Mouse (Mus musculus) heart, embryonic 14.5 days (tissue): ENCODE results near the gene Pcid2. TPM values are rescaled to one million over a fixed set of nuclear protein-coding genes. Genes with fewer than 3 reads are reported as not detected.
"Not testable (repeated sequence)": the region's sequence is repeated elsewhere in the genome, so short reads cannot be mapped to it uniquely, and the experiment has no call there.

Experiments
- ATAC-seq: fragments of 200-750 bp; cut with Nextera tagmentation; 2 replicates; pipeline ENCODE4 v1.8.0; 2017; ENCODE audit warnings: low read depth, moderate TSS enrichment; ENCODE audit not compliant: insufficient number of reproducible peaks, insufficient read depth, low FRiP score
- H3K27ac ChIP-seq, 2 experiments: fragments of 200-500 bp in 1 of 2; fragments of 300-500 bp in 1 of 2; sonication (generic) in 1 of 2; replicated peaks in 1 of 2; 2 replicates each; pipeline ENCODE4 v1.5.1; 2012 to 2014; ENCODE audit warnings: low read depth in 2 of 2, low read length in 2 of 2, control low read depth in 1 of 2, mild to moderate bottlenecking in 1 of 2, mixed read lengths in 1 of 2; ENCODE audit not compliant: control insufficient read depth in 1 of 2, insufficient read depth in 1 of 2
- H3K27me3 ChIP-seq: fragments of 300-500 bp; sonication (generic); 2 replicates; pipeline ENCODE4 v1.6.1; 2014; ENCODE audit warnings: mild to moderate bottlenecking, low read length, control low read depth; ENCODE audit not compliant: control insufficient read depth, insufficient read depth
- H3K36me3 ChIP-seq: fragments of 300-500 bp; sonication (generic); 2 replicates; pipeline ENCODE4 v1.6.1; 2014; ENCODE audit warnings: mild to moderate bottlenecking, control low read depth, low read length, mixed read lengths; ENCODE audit not compliant: control insufficient read depth, insufficient read depth
- H3K4me1 ChIP-seq, 2 experiments: fragments of 200-500 bp in 1 of 2; fragments of 300-500 bp in 1 of 2; sonication (generic) in 1 of 2; 2 replicates each; pipeline ENCODE4 v1.6.1; 2012 to 2014; ENCODE audit warnings: low read length in 2 of 2, control low read depth in 1 of 2, mixed read lengths in 1 of 2; ENCODE audit not compliant: control insufficient read depth in 2 of 2, insufficient read depth in 2 of 2
- H3K4me2 ChIP-seq: fragments of 300-500 bp; sonication (generic); 2 replicates; pipeline ENCODE4 v1.6.1; 2014; ENCODE audit warnings: mild to moderate bottlenecking, low read length
- H3K4me3 ChIP-seq, 2 experiments: fragments of 200-500 bp in 1 of 2; fragments of 300-500 bp in 1 of 2; sonication (generic) in 1 of 2; 2 replicates each; pipeline ENCODE4 v1.5.1; 2012 to 2014; ENCODE audit warnings: low read length in 2 of 2, mild to moderate bottlenecking in 2 of 2, control low read depth in 1 of 2, low read depth in 1 of 2, moderate library complexity in 1 of 2; ENCODE audit not compliant: control insufficient read depth in 1 of 2, insufficient read depth in 1 of 2
- H3K9ac ChIP-seq: fragments of 300-500 bp; sonication (generic); 2 replicates; pipeline ENCODE4 v1.6.1; 2014; ENCODE audit warnings: mild to moderate bottlenecking, low read length
- H3K9me3 ChIP-seq: fragments of 300-500 bp; sonication (generic); 2 replicates; pipeline ENCODE4 v1.6.1; 2016; ENCODE audit warnings: low read length, control low read depth; ENCODE audit not compliant: control insufficient read depth
- WGBS: fragments of 180-500 bp; shearing (Covaris S2); extraction: QIAGEN DNeasy Blood & Tissue Kit; methylation state at CpG from one replicate; pipeline ENCODE4 v1.1.7; 2014; 5-methylcytosine and 5-hydroxymethylcytosine counted together
- polyA plus RNA-seq: library from polyadenylated mRNA; unstranded; fragments of >200 nt; fragmentation: Nextera tagmentation; extraction: Ambion mirVana; gene quantifications from 2 replicates; pipeline ENCODE4 v1.2.1, GENCODE M21; 2014

Pcid2 gene
- polyA plus RNA-seq, 1 experiment from 2014 or later: 23.2 TPM

GRCm38 (mm10) chr8:13139641-13140182 is 34.5 kb upstream of the Pcid2 start:
- no peaks in the 10 kb centered on the region for H3K4me1 ChIP-seq
- no peak overlapping the region for H3K27ac ChIP-seq
- H3K36me3 ChIP-seq: peaks cover 100% of the 10 kb centered on the region
- peaks cover 3% of the 10 kb centered on the region; the same call in 1 of the 2 replicates for H3K9me3 ChIP-seq
- no peaks in the 10 kb centered on the region for H3K27me3 ChIP-seq
- 90% methylated on average over 6 of the region's 6 CpGs for WGBS
- H3K9ac ChIP-seq: no peak overlapping the region
- no peak overlapping the region for H3K4me2 ChIP-seq
- ATAC-seq: no peak
- no peak overlapping the region for H3K4me3 ChIP-seq

GRCm38 (mm10) chr8:13132220-13132619 is 27.0 kb upstream of the Pcid2 start:
- H3K9me3 ChIP-seq, H3K27me3 ChIP-seq, H3K4me1 ChIP-seq, H3K4me2 ChIP-seq, H3K9ac ChIP-seq, H3K27ac ChIP-seq, H3K4me3 ChIP-seq, ATAC-seq: not testable (repeated sequence)
- WGBS: 64% methylated on average over 9 of the region's 9 CpGs
- peaks cover 99% of the 10 kb centered on the region for H3K36me3 ChIP-seq

GRCm38 (mm10) chr8:13124897-13125296 is 19.6 kb upstream of the Pcid2 start:
- H3K4me1 ChIP-seq: peaks cover 8 to 30% of the 10 kb centered on the region in 2 experiments
- H3K9me3 ChIP-seq: no peaks in the 10 kb centered on the region
- ATAC-seq: no peak
- H3K27me3 ChIP-seq: no peaks in the 10 kb centered on the region
- no peak overlapping the region for H3K27ac ChIP-seq
- H3K4me2 ChIP-seq: no peak overlapping the region
- H3K4me3 ChIP-seq: no peak overlapping the region
- peaks cover 88% of the 10 kb centered on the region for H3K36me3 ChIP-seq
- no peak overlapping the region for H3K9ac ChIP-seq
- WGBS: 86% methylated on average over 8 of the region's 8 CpGs

- peaks cover 8 to 30% of the 10 kb centered on the region in 2 experiments for H3K4me1 ChIP-seq
- no peaks in the 10 kb centered on the region for H3K9me3 ChIP-seq
- H3K27me3 ChIP-seq: no peaks in the 10 kb centered on the region
- ATAC-seq: no peak
- 60% methylated on average over 7 of the region's 7 CpGs for WGBS
- H3K4me2 ChIP-seq: 0 out of 2 replicates have a peak overlapping the region, but pooled peaks have one; percentile 4
- peak overlapping the region in 1 of 2 experiments; percentile 28; a peak in 2 of 4 replicates for H3K27ac ChIP-seq
- no peak overlapping the region; the same call in 1 of the 2 replicates for H3K9ac ChIP-seq
- H3K4me3 ChIP-seq: no peak overlapping the region
- peaks cover 87% of the 10 kb centered on the region for H3K36me3 ChIP-seq
Observed at GRCm38 (mm10) chr8:13122887-13123421, 17.7 kb upstream of the Pcid2 start.

GRCm38 (mm10) chr8:13120882-13121665 is 15.8 kb upstream of the Pcid2 start:
- 48% methylated on average over 7 of the region's 7 CpGs for WGBS
- H3K9ac ChIP-seq: no peak overlapping the region
- no peak overlapping the region for H3K4me3 ChIP-seq
- ATAC-seq: peak; percentile 41; the same call in 1 of the 2 replicates
- peaks cover 77% of the 10 kb centered on the region for H3K36me3 ChIP-seq
- H3K9me3 ChIP-seq: no peaks in the 10 kb centered on the region
- H3K27ac ChIP-seq: peak overlapping the region; percentile 4 to 72; a peak in 2 of 4 replicates
- peaks cover 8 to 30% of the 10 kb centered on the region in 2 experiments for H3K4me1 ChIP-seq
- no peak overlapping the region for H3K4me2 ChIP-seq
- no peaks in the 10 kb centered on the region for H3K27me3 ChIP-seq

GRCm38 (mm10) chr8:13118516-13118915 is 13.3 kb upstream of the Pcid2 start:
- Histone ChIP-seq H3K4me3 (no peak overlapping the region), H3K27ac (no peak overlapping the region), H3K9me3 (no peaks in the 10 kb centered on the region), H3K4me1 (peaks cover 8 to 30% of the 10 kb centered on the region in 2 experiments), H3K27me3 (no peaks in the 10 kb centered on the region), H3K4me2 (no peak overlapping the region), H3K9ac (no peak overlapping the region), H3K36me3 (peaks cover 70% of the 10 kb centered on the region)
- WGBS: 73% methylated on average over 3 of the region's 3 CpGs
- ATAC-seq: no peak

- Histone ChIP-seq H3K36me3 (peaks cover 63% of the 10 kb centered on the region), H3K4me1 (peaks cover 3 to 22% of the 10 kb centered on the region in 2 experiments), H3K9me3 (no peaks in the 10 kb centered on the region), H3K4me3 (no peak overlapping the region), H3K4me2 (no peak overlapping the region), H3K27me3 (no peaks in the 10 kb centered on the region), H3K9ac (no peak overlapping the region), H3K27ac (no peak overlapping the region)
- ATAC-seq: no peak
- WGBS: 89% methylated on average over 2 of the region's 2 CpGs
Observed at GRCm38 (mm10) chr8:13117096-13117495, 11.8 kb upstream of the Pcid2 start.
